Mouse (Mus musculus): ENCODE results near the gene Slc22a2. TPM values are rescaled to one million over a fixed set of nuclear protein-coding genes. Genes with fewer than 3 reads are reported as not detected.
"Not testable (repeated sequence)": the region's sequence is repeated elsewhere in the genome, so short reads cannot be mapped to it uniquely, and the experiment has no call there.

The Slc22a2 gene
- total RNA-seq, 2 experiments from 2014 or later: not detected

- ATAC-seq (replicated peaks; ENCODE audit: poor library complexity, severe bottlenecking): no peak
Measured at GRCm38 (mm10) chr17:12630976-12631730, 47.2 kb downstream of the Slc22a2 start.

GRCm38 (mm10) chr17:12631771-12632600, 48.1 kb downstream of the Slc22a2 start:
- no peak for ATAC-seq (replicated peaks; ENCODE audit: poor library complexity, severe bottlenecking)

GRCm38 (mm10) chr17:12634814-12635213, 50.9 kb downstream of the Slc22a2 start:
- no peak for ATAC-seq (replicated peaks; ENCODE audit: poor library complexity, severe bottlenecking)

GRCm38 (mm10) chr17:12639585-12639984, 55.7 kb downstream of the Slc22a2 start:
- ATAC-seq (replicated peaks; ENCODE audit: poor library complexity, severe bottlenecking): no peak

GRCm38 (mm10) chr17:12641087-12641486, 57.2 kb downstream of the Slc22a2 start:
- ATAC-seq (replicated peaks; ENCODE audit: poor library complexity, severe bottlenecking): no peak

- ATAC-seq (replicated peaks; ENCODE audit: poor library complexity, severe bottlenecking): no peak
Measured at GRCm38 (mm10) chr17:12645461-12645860, 61.5 kb downstream of the Slc22a2 start.

- no peak for ATAC-seq (replicated peaks; ENCODE audit: poor library complexity, severe bottlenecking)
Measured at GRCm38 (mm10) chr17:12652604-12653003, 68.7 kb downstream of the Slc22a2 start.

- ATAC-seq (replicated peaks; ENCODE audit: poor library complexity, severe bottlenecking): no peak
Measured at GRCm38 (mm10) chr17:12654061-12654460, 70.1 kb downstream of the Slc22a2 start.

- peak; percentile 98 for ATAC-seq (replicated peaks; ENCODE audit: poor library complexity, severe bottlenecking)
Measured at GRCm38 (mm10) chr17:12655826-12656225, 71.9 kb downstream of the Slc22a2 start.

GRCm38 (mm10) chr17:12658784-12659183, 74.9 kb downstream of the Slc22a2 start:
- ATAC-seq (replicated peaks; ENCODE audit: poor library complexity, severe bottlenecking): no peak

- ATAC-seq (replicated peaks; ENCODE audit: poor library complexity, severe bottlenecking): no peak
Measured at GRCm38 (mm10) chr17:12659233-12659632, 75.3 kb downstream of the Slc22a2 start.

- no peak for ATAC-seq (replicated peaks; ENCODE audit: poor library complexity, severe bottlenecking)
Measured at GRCm38 (mm10) chr17:12660572-12661260, 76.8 kb downstream of the Slc22a2 start.

- no peak for ATAC-seq (replicated peaks; ENCODE audit: poor library complexity, severe bottlenecking)
Measured at GRCm38 (mm10) chr17:12664156-12664555, 80.2 kb downstream of the Slc22a2 start.

GRCm38 (mm10) chr17:12668478-12669362, 84.8 kb downstream of the Slc22a2 start:
- no peak for ATAC-seq (replicated peaks; ENCODE audit: poor library complexity, severe bottlenecking)

- no peak for ATAC-seq (replicated peaks; ENCODE audit: poor library complexity, severe bottlenecking)
Measured at GRCm38 (mm10) chr17:12669363-12669679, 85.4 kb downstream of the Slc22a2 start.

- ATAC-seq (replicated peaks; ENCODE audit: poor library complexity, severe bottlenecking): 0 out of 2 replicates have a peak, but pooled peaks have one; percentile 27
Measured at GRCm38 (mm10) chr17:12671029-12671605, 87.2 kb downstream of the Slc22a2 start.

GRCm38 (mm10) chr17:12672285-12672790, 88.4 kb downstream of the Slc22a2 start:
- ATAC-seq (replicated peaks; ENCODE audit: poor library complexity, severe bottlenecking): 0 out of 2 replicates have a peak, but pooled peaks have one; percentile 31

GRCm38 (mm10) chr17:12673871-12674270, 89.9 kb downstream of the Slc22a2 start:
- ATAC-seq (replicated peaks; ENCODE audit: poor library complexity, severe bottlenecking): no peak

- not testable (repeated sequence) for ATAC-seq (replicated peaks; ENCODE audit: poor library complexity, severe bottlenecking)
Measured at GRCm38 (mm10) chr17:12674980-12675379, 91.0 kb downstream of the Slc22a2 start.
